Mouse (Mus musculus) liver, postnatal 0 days (tissue): ENCODE results near the gene Smap1. TPM values are rescaled to one million over a fixed set of nuclear protein-coding genes. Genes with fewer than 3 reads are reported as not detected.
A peak's percentile ranks its signal among the peaks of the same experiment; 100 is the strongest.

Experiments used
- ATAC-seq: fragments of 200-750 bp; cut with Nextera tagmentation; 2 replicates; pipeline ENCODE4 v1.8.0; 2017; ENCODE audit warnings: mild to moderate bottlenecking, moderate library complexity
- DNase-seq: peaks from one replicate; pipeline ENCODE4 v3.0.0-alpha.2; 2016
- H3K27ac ChIP-seq: fragments of 300-500 bp; sonication (generic); 2 replicates; pipeline ENCODE4 v1.5.1; 2014; ENCODE audit warnings: antibody characterized with exemption, moderate library complexity, mild to moderate bottlenecking, low read depth
- H3K27me3 ChIP-seq: fragments of 300-500 bp; sonication (generic); 2 replicates; pipeline ENCODE4 v1.6.1; 2014; ENCODE audit warnings: low read length, control low read depth, mixed read lengths; ENCODE audit not compliant: insufficient read depth
- H3K36me3 ChIP-seq: fragments of 300-500 bp; sonication (generic); replicated peaks from 2 replicates; pipeline ENCODE4 v1.6.1; 2014; ENCODE audit warnings: mild to moderate bottlenecking, control low read depth, low read length, moderate library complexity, mixed read lengths; ENCODE audit not compliant: insufficient read depth
- H3K4me1 ChIP-seq: fragments of 300-500 bp; sonication (generic); 2 replicates; pipeline ENCODE4 v1.6.1; 2014; ENCODE audit warnings: antibody characterized with exemption, mild to moderate bottlenecking, control low read depth; ENCODE audit not compliant: insufficient read depth
- H3K4me2 ChIP-seq: fragments of 300-500 bp; sonication (generic); 2 replicates; pipeline ENCODE4 v1.6.1; 2014; ENCODE audit warnings: low read depth, mild to moderate bottlenecking, low read length, moderate library complexity, mixed read lengths
- H3K4me3 ChIP-seq: fragments of 300-500 bp; sonication (generic); 2 replicates; pipeline ENCODE4 v1.5.1; 2014; ENCODE audit warnings: low read depth, low read length
- H3K9ac ChIP-seq: fragments of 300-500 bp; sonication (generic); replicated peaks from 2 replicates; pipeline ENCODE4 v1.6.1; 2014; ENCODE audit warnings: mild to moderate bottlenecking, moderate library complexity
- H3K9me3 ChIP-seq: fragments of 300-500 bp; sonication (generic); 2 replicates; pipeline ENCODE4 v1.6.1; 2016; ENCODE audit warnings: mild to moderate bottlenecking, control low read depth, low read length, mixed read lengths
- CTCF ChIP-seq: sonication (generic); IDR thresholded peaks from 2 replicates; pipeline ENCODE4 v1.5.1; 2016; ENCODE audit warnings: antibody characterized with exemption, low read depth
- EP300 ChIP-seq: IDR thresholded peaks from 2 replicates; pipeline ENCODE4 v1.6.1; 2016; ENCODE audit warnings: antibody characterized with exemption, low read depth, mild to moderate bottlenecking
- WGBS: fragments of 180-500 bp; shearing (Covaris S2); extraction: QIAGEN DNeasy Blood & Tissue Kit; methylation state at CpG from one replicate; pipeline ENCODE4 v1.1.7; 2014; ENCODE audit not compliant: insufficient replicate concordance; 5-methylcytosine and 5-hydroxymethylcytosine counted together
- polyA plus RNA-seq: library from polyadenylated mRNA; unstranded; fragments of >200 nt; fragmentation: Nextera tagmentation; extraction: Ambion mirVana; gene quantifications from 2 replicates; pipeline ENCODE4 v1.2.1, GENCODE M21; 2015

Smap1 gene
- polyA plus RNA-seq, 1 experiment from 2014 or later: 29.8 TPM

DNA sequence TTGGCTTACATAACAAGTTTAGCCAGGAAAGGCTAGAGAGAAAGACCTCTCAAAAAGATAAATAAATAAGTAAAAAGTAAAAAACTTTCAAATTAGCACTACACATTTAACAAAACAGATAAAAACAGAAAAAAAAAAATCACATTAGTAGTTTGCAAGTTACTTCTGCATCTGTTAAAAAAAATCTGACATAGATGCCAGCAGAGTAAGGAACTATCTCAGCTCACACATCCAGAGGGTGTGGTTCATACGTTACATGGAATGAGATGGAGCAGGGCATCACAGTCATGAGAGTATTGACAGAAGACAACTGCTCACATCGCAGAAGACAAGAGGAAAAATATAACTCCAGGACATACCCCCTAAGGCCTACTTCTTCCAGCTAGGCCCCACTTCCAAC, 19.4 kb downstream of the Smap1 start:
- no peaks in the 10 kb centered on the region for H3K27me3 ChIP-seq
- ATAC-seq (no peak), DNase-seq (no peak)
- no peaks in the 10 kb centered on the region for H3K9me3 ChIP-seq
- no peak overlapping the region for H3K27ac ChIP-seq
- 63% methylated on average over 2 of the region's 2 CpGs for WGBS
- no peaks in the 10 kb centered on the region for H3K36me3 ChIP-seq
- no peak for TF ChIP-seq CTCF
- TF ChIP-seq EP300: no peak
- no peak overlapping the region for H3K9ac ChIP-seq
- no peak overlapping the region for H3K4me3 ChIP-seq
- H3K4me1 ChIP-seq: peaks cover 9% of the 10 kb centered on the region
- no peak overlapping the region for H3K4me2 ChIP-seq

GRCm38 (mm10) chr1:23899647-23900020, 22.5 kb downstream of the Smap1 start:
- DNase-seq (peak; percentile 37), ATAC-seq (peak; percentile 88)
- no peak for TF ChIP-seq EP300
- no peak for TF ChIP-seq CTCF
- H3K9ac ChIP-seq: no peak overlapping the region
- H3K4me3 ChIP-seq: no peak overlapping the region
- peaks cover 9% of the 10 kb centered on the region for H3K4me1 ChIP-seq
- 52% methylated on average over 5 of the region's 5 CpGs for WGBS
- H3K27me3 ChIP-seq: no peaks in the 10 kb centered on the region
- H3K4me2 ChIP-seq: peak overlapping the region; percentile 19; the same call in 1 of the 2 replicates
- H3K9me3 ChIP-seq: no peaks in the 10 kb centered on the region
- H3K36me3 ChIP-seq: no peaks in the 10 kb centered on the region
- H3K27ac ChIP-seq: 0 out of 2 replicates have a peak overlapping the region, but pooled peaks have one; percentile 19

GRCm38 (mm10) chr1:23899020-23899646, 23.0 kb downstream of the Smap1 start:
- 45% methylated on average over 3 of the region's 3 CpGs for WGBS
- peak; percentile 65 for ATAC-seq
- TF ChIP-seq EP300 (no peak), CTCF (no peak)
- DNase-seq: no peak
- Histone ChIP-seq H3K27me3 (no peaks in the 10 kb centered on the region), H3K27ac (0 out of 2 replicates have a peak overlapping the region, but pooled peaks have one; percentile 19), H3K9me3 (no peaks in the 10 kb centered on the region), H3K36me3 (no peaks in the 10 kb centered on the region), H3K9ac (no peak overlapping the region), H3K4me1 (peaks cover 9% of the 10 kb centered on the region), H3K4me2 (0 out of 2 replicates have a peak overlapping the region, but pooled peaks have one; percentile 19), H3K4me3 (no peak overlapping the region)

DNA sequence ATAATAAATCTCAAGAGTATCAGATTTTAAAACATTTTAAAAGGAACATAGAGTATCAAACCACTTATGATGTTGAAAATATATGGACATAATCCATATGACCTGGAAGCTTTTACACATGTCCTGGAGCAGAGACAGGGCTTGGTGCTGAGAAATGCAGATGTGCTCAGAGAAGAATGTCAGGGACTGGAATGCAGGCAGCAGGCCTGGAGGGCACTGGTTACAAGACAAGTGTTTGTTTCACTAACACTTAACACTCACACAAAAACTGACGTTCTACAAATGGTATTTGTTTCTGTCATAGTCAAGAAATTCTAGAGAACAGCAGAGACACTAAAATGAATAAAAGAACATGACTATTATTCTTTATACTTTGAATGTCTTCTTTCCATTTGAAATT, 30.0 kb downstream of the Smap1 start:
- no peak for ATAC-seq
- Histone ChIP-seq H3K9me3 (no peaks in the 10 kb centered on the region), H3K4me2 (no peak overlapping the region), H3K9ac (no peak overlapping the region), H3K27ac (no peak overlapping the region), H3K36me3 (no peaks in the 10 kb centered on the region), H3K4me3 (no peak overlapping the region), H3K4me1 (no peaks in the 10 kb centered on the region), H3K27me3 (no peaks in the 10 kb centered on the region)
- DNase-seq: no peak
- TF ChIP-seq CTCF (no peak), EP300 (no peak)
- 77% methylated on average over 1 of the region's 1 CpGs for WGBS

DNA sequence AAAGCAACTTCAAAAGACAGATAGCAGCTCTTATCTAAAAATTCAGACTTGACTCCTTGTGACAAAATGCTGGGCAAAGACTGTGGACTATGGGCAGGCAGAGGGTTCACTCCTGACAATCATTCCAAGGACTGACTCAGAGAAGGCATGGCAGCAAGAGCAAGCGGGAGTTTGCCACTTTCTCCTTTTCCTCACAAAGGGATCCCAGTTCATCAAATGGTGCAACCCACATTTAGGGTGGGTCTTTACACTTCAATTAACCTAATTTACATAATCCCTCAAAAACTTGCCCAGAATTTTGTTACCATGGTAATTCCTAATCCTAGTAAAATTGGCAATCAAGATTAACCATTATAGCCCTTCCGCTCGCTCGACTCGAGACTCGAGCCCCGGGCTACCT, 37.2 kb downstream of the Smap1 start:
- no peak for DNase-seq
- no peak overlapping the region for H3K4me3 ChIP-seq
- H3K4me1 ChIP-seq: no peaks in the 10 kb centered on the region
- WGBS: 87% methylated on average over 7 of the region's 7 CpGs
- TF ChIP-seq CTCF (no peak), EP300 (no peak)
- H3K27me3 ChIP-seq: no peaks in the 10 kb centered on the region
- H3K4me2 ChIP-seq: no peak overlapping the region
- H3K36me3 ChIP-seq: 0 out of 2 replicates have a peak, but pooled peaks cover 2% of the 10 kb centered on the region
- ATAC-seq: no peak
- H3K9me3 ChIP-seq: no peaks in the 10 kb centered on the region
- H3K27ac ChIP-seq: no peak overlapping the region
- no peak overlapping the region for H3K9ac ChIP-seq

- no peak for ATAC-seq
- 78% methylated on average over 2 of the region's 2 CpGs for WGBS
- no peaks in the 10 kb centered on the region for H3K4me1 ChIP-seq
These were observed 37.9 kb downstream of the Smap1 start for GRCm38 (mm10) chr1:23884087-23884668.

More at GRCm38 (mm10) chr1:23884087-23884668, 37.9 kb downstream of the Smap1 start:
- no peaks in the 10 kb centered on the region for H3K9me3 ChIP-seq
- H3K27me3 ChIP-seq: no peaks in the 10 kb centered on the region
- 0 out of 2 replicates have a peak, but pooled peaks cover 2% of the 10 kb centered on the region for H3K36me3 ChIP-seq
- H3K9ac ChIP-seq: no peak overlapping the region
- no peak overlapping the region for H3K4me2 ChIP-seq
- no peak for DNase-seq
- H3K4me3 ChIP-seq: no peak overlapping the region
- no peak overlapping the region for H3K27ac ChIP-seq
- no peak for TF ChIP-seq EP300
- TF ChIP-seq CTCF: no peak
